Mouse (Mus musculus) CH12.LX (cell line): ENCODE measurements around the gene Pacs2.

Experiments used
- EP300 ChIP-seq: IDR thresholded peaks from 2 replicates; pipeline ENCODE4 v1.6.1; 2011; ENCODE audit warnings: low read length, improper control_type of control experiment
- POLR2A ChIP-seq: IDR thresholded peaks from 2 replicates; pipeline ENCODE4 v1.6.1; 2011; ENCODE audit warnings: low read depth, mild to moderate bottlenecking, improper control_type of control experiment, low read length

GRCm38 (mm10) chr12:113015956-113016355 lies 1.6 kb downstream of the Pacs2 start:
- no peak for TF ChIP-seq POLR2A
- no peak for TF ChIP-seq EP300
